Mouse (Mus musculus) midbrain, embryonic 13.5 days (tissue): ENCODE measurements around the gene Polr3gl. TPM values are rescaled to one million over a fixed set of nuclear protein-coding genes. Genes with fewer than 3 reads are reported as not detected.

ENCODE experiments used
- ATAC-seq: fragments of 200-750 bp; cut with Nextera tagmentation; 2 replicates; pipeline ENCODE4 v1.8.0; 2017; ENCODE audit warnings: mild to moderate bottlenecking, moderate TSS enrichment, moderate library complexity
- H3K27ac ChIP-seq: fragments of 300-500 bp; sonication (generic); 2 replicates; pipeline ENCODE4 v1.5.1; 2015; ENCODE audit warnings: inconsistent platforms, mild to moderate bottlenecking, moderate library complexity
- H3K27me3 ChIP-seq: fragments of 300-500 bp; sonication (generic); 2 replicates; pipeline ENCODE4 v1.6.1; 2015; ENCODE audit warnings: mild to moderate bottlenecking, inconsistent platforms
- H3K36me3 ChIP-seq: fragments of 300-500 bp; sonication (generic); 2 replicates; pipeline ENCODE4 v1.6.1; 2015; ENCODE audit warnings: mild to moderate bottlenecking, inconsistent platforms
- H3K4me1 ChIP-seq: fragments of 300-500 bp; sonication (generic); replicated peaks from 2 replicates; pipeline ENCODE4 v1.6.1; 2015; ENCODE audit warnings: inconsistent platforms
- H3K4me2 ChIP-seq: fragments of 300-500 bp; sonication (generic); replicated peaks from 2 replicates; pipeline ENCODE4 v1.6.1; 2015; ENCODE audit warnings: moderate library complexity, mild to moderate bottlenecking, inconsistent platforms
- H3K4me3 ChIP-seq: fragments of 300-500 bp; sonication (generic); replicated peaks from 2 replicates; pipeline ENCODE4 v1.5.1; 2015; ENCODE audit warnings: mild to moderate bottlenecking, inconsistent platforms
- H3K9ac ChIP-seq: fragments of 300-500 bp; sonication (generic); replicated peaks from 2 replicates; pipeline ENCODE4 v1.6.1; 2015; ENCODE audit warnings: mild to moderate bottlenecking, inconsistent platforms
- H3K9me3 ChIP-seq: fragments of 300-500 bp; sonication (generic); 2 replicates; pipeline ENCODE4 v1.6.1; 2016; ENCODE audit warnings: mild to moderate bottlenecking, inconsistent platforms
- WGBS: fragments of 180-500 bp; shearing (Covaris S2); methylation state at CpG from one replicate; pipeline ENCODE4 v1.1.7; 2015; 5-methylcytosine and 5-hydroxymethylcytosine counted together
- polyA plus RNA-seq: library from polyadenylated mRNA; unstranded; fragments of >200 nt; fragmentation: Nextera tagmentation; extraction: Ambion mirVana; gene quantifications from 2 replicates; pipeline ENCODE4 v1.2.1, GENCODE M21; 2015

Polr3gl gene
- polyA plus RNA-seq, 1 experiment from 2014 or later, result 42.0 TPM

DNA sequence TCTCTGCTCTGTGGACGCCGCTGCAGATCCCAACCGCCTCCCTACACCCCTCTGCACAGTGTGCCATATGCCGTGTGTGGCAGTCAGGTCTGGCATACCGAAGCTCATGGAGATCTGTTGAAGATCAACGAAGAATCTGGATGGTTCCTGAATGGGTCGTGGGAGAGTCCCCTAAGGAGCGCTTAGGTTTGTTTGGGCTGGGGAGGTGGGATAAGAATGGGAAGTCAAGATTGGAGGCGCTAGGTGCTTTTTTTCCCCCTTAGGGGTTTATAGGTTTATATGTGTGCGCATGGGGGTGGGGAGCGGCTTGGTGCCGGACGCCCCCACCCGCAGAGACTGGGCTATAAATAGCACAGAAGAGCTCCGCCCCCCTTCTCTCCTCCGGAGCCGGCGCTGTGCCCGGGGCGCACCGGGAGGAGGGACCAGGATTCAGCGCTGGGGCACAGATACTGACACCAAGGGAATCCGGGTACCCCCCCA lies 2.3 kb upstream of the Polr3gl start, which contains the start of gene Ankrd34a:
Ankrd34a (plus strand) TSS at position 409 of the 480 bp plus-strand sequence.
- Histone ChIP-seq H3K4me2 (peak within 1 kb of the TSS; percentile 85), H3K4me3 (peak within 1 kb of the TSS; percentile 51), H3K27ac (peak within 1 kb of the TSS; percentile 64; the same call in 1 of the 2 replicates), H3K9ac (peak within 1 kb of the TSS; percentile 74), H3K9me3 (no peaks in the 10 kb centered on the region), H3K4me1 (peaks cover 67% of the 10 kb centered on the region), H3K36me3 (no peaks in the 10 kb centered on the region), H3K27me3 (peaks cover 14% of the 10 kb centered on the region; the same call in 1 of the 2 replicates)
- ATAC-seq, result no peak
- under 1% methylated on average over 19 of the region's 23 CpGs for WGBS

DNA sequence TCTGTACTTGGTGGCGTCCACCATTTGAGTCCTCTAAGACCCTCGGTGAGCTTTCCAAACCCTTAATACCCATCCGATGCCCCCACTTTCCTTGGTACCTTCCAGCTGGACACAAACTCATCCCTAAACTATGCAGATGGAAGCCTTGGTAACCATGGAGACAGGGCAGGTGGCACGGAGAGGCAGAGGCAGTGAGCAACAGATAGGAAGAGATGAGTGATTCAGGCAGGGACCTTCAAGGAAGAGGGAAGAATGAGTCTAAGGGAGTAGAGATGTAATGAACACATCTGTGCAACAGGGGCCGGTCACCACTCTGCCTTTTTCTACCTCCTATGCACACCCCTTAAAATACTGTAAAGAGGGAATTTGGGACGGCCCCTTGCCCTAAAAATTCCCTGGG lies 1.7 kb upstream of the Polr3gl start:
- Histone ChIP-seq H3K9ac (no peak overlapping the region), H3K4me3 (peak overlapping the region; percentile 51), H3K27me3 (peaks cover 14% of the 10 kb centered on the region; the same call in 1 of the 2 replicates), H3K9me3 (no peaks in the 10 kb centered on the region), H3K27ac (no peak overlapping the region), H3K4me1 (peaks cover 67% of the 10 kb centered on the region), H3K36me3 (no peaks in the 10 kb centered on the region), H3K4me2 (peak overlapping the region; percentile 85)
- WGBS, result 15% methylated on average over 6 of the region's 6 CpGs
- no peak for ATAC-seq

DNA sequence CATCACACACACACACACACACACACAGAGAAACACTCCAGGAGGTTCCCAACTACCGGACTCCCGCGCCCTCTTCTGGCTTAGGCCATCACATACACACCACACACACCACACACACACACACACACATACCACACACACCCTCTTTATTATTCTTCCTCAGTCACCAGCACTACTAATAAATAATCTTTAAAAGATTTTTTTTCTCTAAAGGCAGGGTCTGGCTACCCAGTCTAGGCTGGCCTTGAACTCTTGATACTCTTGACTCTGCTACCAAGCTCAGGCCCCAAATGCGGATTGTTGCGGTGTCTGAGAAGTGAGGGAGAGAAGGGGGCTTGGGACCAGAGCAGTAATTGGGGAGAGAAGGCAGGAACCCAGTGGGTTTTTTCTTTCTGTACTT lies 870 bp upstream of the Polr3gl start:
- H3K4me1 ChIP-seq, result peaks cover 59% of the 10 kb centered on the region
- H3K9ac ChIP-seq, result no peak overlapping the region
- no peak overlapping the region for H3K4me2 ChIP-seq
- no peaks in the 10 kb centered on the region for H3K9me3 ChIP-seq
- peaks cover 14% of the 10 kb centered on the region; the same call in 1 of the 2 replicates for H3K27me3 ChIP-seq
- ATAC-seq, result no peak
- no peak overlapping the region for H3K4me3 ChIP-seq
- WGBS, result 81% methylated on average over 5 of the region's 5 CpGs
- no peaks in the 10 kb centered on the region for H3K36me3 ChIP-seq
- no peak overlapping the region for H3K27ac ChIP-seq

DNA sequence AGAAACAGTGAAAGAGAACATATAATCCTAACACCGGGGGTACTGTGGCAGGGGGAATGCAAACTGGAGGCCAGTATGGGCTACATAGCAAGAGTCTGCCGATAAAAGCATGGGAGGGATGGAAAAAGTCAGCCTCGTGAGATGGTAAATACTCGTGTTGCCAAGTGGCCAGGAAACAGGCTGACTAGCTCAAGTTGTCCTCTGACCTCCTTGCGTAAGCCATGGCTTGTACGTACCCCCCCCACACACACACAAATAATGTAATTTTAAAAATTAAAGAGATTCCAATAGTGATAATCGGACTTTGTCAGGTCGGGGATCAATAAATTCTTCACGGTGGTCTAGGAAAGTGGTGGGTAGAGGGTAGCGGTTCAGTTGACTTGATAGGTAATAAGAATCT lies 607 bp downstream of the Polr3gl start:
- 1% methylated on average over 10 of the region's 10 CpGs for WGBS
- H3K4me2 ChIP-seq, result peak overlapping the region; percentile 70
- H3K4me3 ChIP-seq, result peak overlapping the region; percentile 67
- peaks cover 12% of the 10 kb centered on the region; the same call in 1 of the 2 replicates for H3K27me3 ChIP-seq
- H3K4me1 ChIP-seq, result peaks cover 46% of the 10 kb centered on the region
- H3K36me3 ChIP-seq, result no peaks in the 10 kb centered on the region
- H3K27ac ChIP-seq, result peak overlapping the region; percentile 76
- no peaks in the 10 kb centered on the region for H3K9me3 ChIP-seq
- no peak for ATAC-seq
- H3K9ac ChIP-seq, result peak overlapping the region; percentile 78

DNA sequence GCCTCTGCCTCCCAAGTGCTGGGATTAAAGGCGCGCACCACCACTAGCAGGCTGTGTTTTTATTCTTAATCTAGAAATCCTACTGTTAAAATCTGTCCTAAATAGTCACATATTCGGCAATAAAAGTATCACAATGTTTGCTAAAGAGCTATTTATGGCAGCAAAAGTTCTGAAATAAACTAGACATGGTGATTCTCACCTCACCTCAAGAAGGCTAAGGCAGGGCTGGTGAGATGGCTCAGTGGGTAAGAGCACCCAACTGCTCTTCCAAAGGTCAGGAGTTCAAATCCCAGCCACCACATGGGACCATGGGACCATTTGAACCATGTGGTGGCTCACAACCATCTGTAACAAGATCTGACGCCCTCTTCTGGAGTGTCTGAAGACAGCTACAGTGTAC lies 3.3 kb downstream of the Polr3gl start:
- Histone ChIP-seq H3K27ac (no peak overlapping the region), H3K36me3 (no peaks in the 10 kb centered on the region), H3K27me3 (peaks cover 8% of the 10 kb centered on the region; the same call in 1 of the 2 replicates), H3K4me1 (peaks cover 19% of the 10 kb centered on the region), H3K9ac (no peak overlapping the region), H3K9me3 (no peaks in the 10 kb centered on the region), H3K4me3 (no peak overlapping the region), H3K4me2 (no peak overlapping the region)
- ATAC-seq, result no peak
- WGBS, result 80% methylated on average over 4 of the region's 4 CpGs

DNA sequence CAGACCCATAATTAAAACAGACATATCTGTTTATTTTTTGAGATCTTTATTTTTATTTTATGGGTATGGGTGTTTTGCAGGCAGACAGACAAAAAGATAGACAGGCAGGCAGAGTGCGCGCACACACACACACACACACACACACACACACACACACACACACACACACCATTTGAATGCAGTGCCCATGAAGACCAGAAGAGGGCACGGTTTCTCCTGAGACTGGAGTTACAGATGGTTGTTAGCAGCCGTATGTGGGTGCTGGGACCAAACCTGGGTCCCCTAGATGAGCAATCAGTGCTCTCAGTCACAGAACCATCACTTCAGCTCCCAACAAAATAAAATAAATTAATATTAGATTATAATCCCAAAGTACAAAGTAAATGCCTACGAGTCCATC lies 10.6 kb downstream of the Polr3gl start:
- ATAC-seq, result no peak
- no peak overlapping the region for H3K4me2 ChIP-seq
- H3K4me1 ChIP-seq, result peaks cover 6% of the 10 kb centered on the region
- H3K4me3 ChIP-seq, result no peak overlapping the region
- H3K27me3 ChIP-seq, result peaks cover 9% of the 10 kb centered on the region; the same call in 1 of the 2 replicates
- H3K9me3 ChIP-seq, result no peaks in the 10 kb centered on the region
- H3K27ac ChIP-seq, result no peak overlapping the region
- H3K36me3 ChIP-seq, result no peaks in the 10 kb centered on the region; the same call in 1 of the 2 replicates
- H3K9ac ChIP-seq, result no peak overlapping the region
- WGBS, result 96% methylated on average over 5 of the region's 5 CpGs

DNA sequence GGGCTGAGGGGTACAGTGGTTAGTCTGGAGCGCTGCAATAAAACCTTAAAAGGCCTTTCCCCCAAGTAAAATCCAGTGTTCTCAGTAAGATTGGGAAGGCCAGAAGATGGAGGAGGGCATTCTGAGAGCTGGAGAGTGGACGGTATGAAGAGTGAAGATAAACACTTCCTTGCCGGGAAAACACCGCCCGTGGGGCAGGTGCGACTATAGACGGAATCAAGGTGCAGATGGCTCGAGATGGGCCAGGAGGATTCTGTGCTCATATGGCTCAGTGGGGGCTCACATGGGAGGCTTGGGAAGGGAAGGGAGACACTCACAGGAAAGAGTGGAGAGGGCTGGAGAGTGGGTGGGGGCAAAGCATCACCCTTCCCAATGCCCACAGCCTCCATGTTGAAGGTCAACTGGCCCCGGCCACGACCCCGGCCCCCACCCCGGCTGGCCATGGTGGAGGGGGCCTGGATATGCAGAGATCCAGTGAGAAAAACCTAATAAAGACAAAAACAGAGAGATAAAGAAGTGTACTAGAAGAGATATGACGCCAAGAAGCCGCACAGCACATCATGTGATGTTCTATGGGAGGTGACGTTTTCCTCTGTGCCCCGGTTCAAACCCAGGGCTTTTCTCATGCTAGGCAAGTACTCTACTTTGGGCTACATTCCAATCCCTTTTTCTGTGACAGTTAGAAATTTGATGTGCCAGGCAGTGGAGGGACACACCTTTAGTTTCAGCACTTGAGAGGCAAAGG lies 12.0 kb downstream of the Polr3gl start:
- Histone ChIP-seq H3K27ac (no peak overlapping the region), H3K4me2 (no peak overlapping the region)
- 85% methylated on average over 16 of the region's 16 CpGs for WGBS

DNA sequence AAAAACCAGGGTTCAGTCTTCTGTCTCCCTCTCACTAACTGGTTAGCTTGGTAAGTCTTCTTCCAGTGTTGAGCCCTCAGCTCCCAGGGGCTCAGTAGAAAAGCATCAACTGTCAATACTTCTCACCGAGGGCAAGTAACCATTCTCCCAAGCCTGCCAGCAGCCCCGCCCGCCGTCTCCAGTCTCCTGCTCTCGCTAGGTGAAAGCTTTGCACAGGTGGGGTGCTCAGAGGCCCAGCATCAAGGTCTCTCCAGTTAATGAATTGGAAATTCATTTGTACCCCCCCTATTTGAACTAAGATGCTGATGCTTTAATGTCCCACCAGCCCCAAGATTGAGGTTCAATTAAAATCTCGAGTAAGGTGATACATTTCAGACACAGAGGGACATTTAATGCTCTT lies 12.8 kb downstream of the Polr3gl start:
- no peak overlapping the region for H3K27ac ChIP-seq
- no peak overlapping the region; the same call in 1 of the 2 replicates for H3K9ac ChIP-seq
- WGBS, result 48% methylated on average over 6 of the region's 6 CpGs
- no peak for ATAC-seq
- H3K27me3 ChIP-seq, result peaks cover 9% of the 10 kb centered on the region; the same call in 1 of the 2 replicates
- no peak overlapping the region for H3K4me2 ChIP-seq
- H3K9me3 ChIP-seq, result no peaks in the 10 kb centered on the region
- H3K4me3 ChIP-seq, result no peak overlapping the region
- H3K36me3 ChIP-seq, result no peaks in the 10 kb centered on the region; the same call in 1 of the 2 replicates
- H3K4me1 ChIP-seq, result peaks cover 19% of the 10 kb centered on the region

More for the DNA sequence above, 12.0 kb downstream of the Polr3gl start:
- no peak overlapping the region for H3K4me3 ChIP-seq
- H3K9ac ChIP-seq, result no peak overlapping the region
- peaks cover 11% of the 10 kb centered on the region for H3K4me1 ChIP-seq
- peaks cover 9% of the 10 kb centered on the region; the same call in 1 of the 2 replicates for H3K27me3 ChIP-seq
- no peaks in the 10 kb centered on the region for H3K9me3 ChIP-seq
- H3K36me3 ChIP-seq, result no peaks in the 10 kb centered on the region; the same call in 1 of the 2 replicates
- ATAC-seq, result no peak

DNA sequence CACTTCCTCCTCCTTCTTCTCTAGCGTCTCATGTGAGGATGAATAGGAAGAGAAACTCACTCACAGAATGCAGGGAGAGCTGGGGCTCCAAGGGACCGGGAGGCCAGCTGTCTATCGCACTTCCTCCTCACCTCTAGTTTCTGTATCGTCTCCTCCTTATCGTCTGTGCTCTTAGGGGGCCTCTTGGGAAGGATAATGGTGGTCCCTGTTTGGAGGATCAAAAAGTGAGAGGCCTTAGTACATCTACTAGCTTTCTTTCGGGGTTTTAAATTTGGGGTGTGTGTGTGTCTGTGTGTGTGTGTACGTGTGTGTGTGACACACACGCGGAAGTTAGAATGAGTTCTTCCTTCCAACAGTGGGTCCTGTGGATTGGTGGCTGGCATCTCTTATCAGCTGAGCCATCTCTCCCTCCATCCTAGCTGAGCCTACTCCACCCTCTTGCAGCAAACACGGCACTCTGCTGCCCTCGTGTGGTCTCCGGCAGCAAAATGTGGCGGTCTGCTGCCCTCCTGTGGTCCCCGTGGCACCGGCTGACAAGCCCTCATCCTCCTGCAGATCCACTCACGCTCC lies 14.0 kb downstream of the Polr3gl start:
- peaks cover 20% of the 10 kb centered on the region for H3K4me1 ChIP-seq
- no peaks in the 10 kb centered on the region for H3K9me3 ChIP-seq
- no peaks in the 10 kb centered on the region; the same call in 1 of the 2 replicates for H3K36me3 ChIP-seq
- peak; percentile 77 for ATAC-seq
- peak overlapping the region; percentile 29 for H3K4me3 ChIP-seq
- H3K4me2 ChIP-seq, result peak overlapping the region; percentile 55
- peak overlapping the region; percentile 55 for H3K9ac ChIP-seq
- no peak overlapping the region for H3K27ac ChIP-seq
- 11% methylated on average over 16 of the region's 16 CpGs for WGBS
- H3K27me3 ChIP-seq, result peaks cover 9% of the 10 kb centered on the region; the same call in 1 of the 2 replicates

DNA sequence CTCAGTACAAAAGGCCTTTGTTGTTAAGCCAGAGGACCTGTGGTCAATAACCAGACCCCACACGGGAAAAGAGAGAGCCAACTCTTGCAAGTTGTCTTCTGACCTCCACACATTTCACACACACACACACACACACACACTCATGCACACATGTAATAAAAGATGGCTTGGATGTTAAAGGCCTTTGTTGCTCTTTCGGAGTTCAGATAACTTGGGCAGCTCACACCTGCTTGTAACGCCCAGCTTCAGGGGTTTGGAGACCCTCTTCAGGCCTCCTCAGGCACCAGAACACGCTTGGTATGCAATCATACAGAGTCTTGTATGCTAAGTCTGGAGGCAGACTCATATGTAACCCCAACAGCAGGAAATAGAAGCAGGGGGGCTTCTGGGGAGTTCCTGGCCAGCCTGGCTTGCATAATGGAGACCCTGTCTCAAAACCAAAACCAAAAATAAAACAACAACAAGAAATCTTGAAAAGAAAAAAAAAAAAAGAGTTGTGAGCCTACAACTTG lies 14.7 kb downstream of the Polr3gl start:
- no peaks in the 10 kb centered on the region; the same call in 1 of the 2 replicates for H3K36me3 ChIP-seq
- no peak overlapping the region for H3K4me2 ChIP-seq
- H3K27me3 ChIP-seq, result peaks cover 9% of the 10 kb centered on the region; the same call in 1 of the 2 replicates
- H3K9me3 ChIP-seq, result no peaks in the 10 kb centered on the region
- H3K4me3 ChIP-seq, result no peak overlapping the region
- ATAC-seq, result no peak
- H3K4me1 ChIP-seq, result peaks cover 20% of the 10 kb centered on the region
- WGBS, result 79% methylated on average over 4 of the region's 4 CpGs
- no peak overlapping the region for H3K9ac ChIP-seq
- H3K27ac ChIP-seq, result no peak overlapping the region

DNA sequence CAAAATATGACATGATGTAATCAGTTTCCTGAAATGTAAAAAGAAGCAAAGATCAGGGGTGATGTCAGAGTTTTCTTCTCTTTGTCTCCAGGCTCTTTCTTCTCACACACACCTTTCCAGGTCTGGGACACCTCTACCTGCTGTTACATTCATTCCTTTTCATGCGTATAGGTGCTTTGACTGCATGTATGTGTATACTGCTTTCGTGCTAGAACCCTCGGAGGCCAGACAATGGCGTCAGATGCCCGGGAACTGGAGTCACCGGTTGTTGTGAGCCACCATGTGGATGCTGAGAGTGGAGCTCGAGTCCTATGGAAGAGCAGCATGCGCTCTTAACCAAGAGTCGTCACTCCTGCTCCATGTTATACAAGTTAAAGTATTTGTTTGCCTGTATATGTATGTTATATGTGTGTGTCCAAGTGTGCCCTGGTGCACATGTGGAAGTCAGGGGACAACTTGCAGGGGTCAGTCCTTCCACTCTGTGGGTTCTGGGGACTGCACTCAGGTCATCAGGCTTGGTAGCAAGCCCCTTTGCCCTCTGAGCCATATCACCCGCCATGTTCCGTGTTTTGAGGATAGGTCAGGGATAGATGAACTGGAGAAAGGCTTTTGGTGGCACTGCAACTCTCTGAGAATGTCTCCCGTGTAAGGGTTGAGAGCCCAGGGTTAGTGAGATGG lies 15.3 kb downstream of the Polr3gl start:
- peaks cover 9% of the 10 kb centered on the region; the same call in 1 of the 2 replicates for H3K27me3 ChIP-seq
- H3K36me3 ChIP-seq, result no peaks in the 10 kb centered on the region
- no peaks in the 10 kb centered on the region for H3K9me3 ChIP-seq
- H3K9ac ChIP-seq, result no peak overlapping the region
- 79% methylated on average over 12 of the region's 12 CpGs for WGBS
- peaks cover 20% of the 10 kb centered on the region for H3K4me1 ChIP-seq
- H3K27ac ChIP-seq, result no peak overlapping the region
- H3K4me2 ChIP-seq, result no peak overlapping the region
- no peak overlapping the region for H3K4me3 ChIP-seq
- ATAC-seq, result no peak
